In genomic region chr2:39602256-39602655, GRCm38 (mm10) we compare ENCODE assay signal across 18 mouse cellular contexts.
DNase-seq lines count a peak whose midpoint lies in the region; ATAC-seq and TF ChIP-seq lines count a peak whose summit lies in the region.
"Had no signal": no experiment of that assay in that cellular context is flagged by ENCODE, and none has a peak within 500 bp of the region (broad histone marks: within the 10 kb centered on the region; RNA-seq: fewer than 3 reads in every experiment).

No protein-coding gene starts in this region.

- no peaks in the 10 kb centered on the region for H3K4me1 ChIP-seq in hindbrain, postnatal 0 days (ENCODE audit: insufficient read depth, low read length)
- H3K4me1 ChIP-seq in hindbrain, embryonic 14.5 days (replicated peaks; ENCODE audit: control insufficient read depth, insufficient read depth, low read length), result no peaks in the 10 kb centered on the region
- H3K4me1 ChIP-seq in midbrain, postnatal 0 days (ENCODE audit: insufficient read depth, low read length), result no peaks in the 10 kb centered on the region
- no peaks in the 10 kb centered on the region for H3K4me1 ChIP-seq in midbrain, embryonic 14.5 days (ENCODE audit: control insufficient read depth, insufficient read depth, low read length)
- H3K4me1 ChIP-seq: embryonic facial prominence, embryonic 10.5 days; embryonic facial prominence, embryonic 12.5 days; forebrain, embryonic 13.5 days; forebrain, embryonic 15.5 days had no signal

- peak; percentile 55 to 56 for DNase-seq in cerebellum, postnatal 14 days
- no peak for DNase-seq in cerebellum, adult 11 months
- DNase-seq in hindbrain, postnatal 0 days (ENCODE audit: low spot score), result peak; percentile 21
- DNase-seq in hindbrain, embryonic 14.5 days (ENCODE audit: low spot score), result no peak
- peak; percentile 28 for DNase-seq in midbrain, postnatal 0 days (ENCODE audit: low spot score)
- no peak for DNase-seq in midbrain, embryonic 14.5 days
- no peak for DNase-seq in kidney, postnatal 4 days
- DNase-seq: adrenal gland, adult 2 months; adrenal gland, postnatal 10 days; adrenal gland, postnatal 25 days; cerebellum, adult 18-20 months; cerebellum, adult 9-10 months; cerebellum, postnatal 25 days; forebrain, postnatal 0 days had no signal

- no peaks in the 10 kb centered on the region for H3K27me3 ChIP-seq in hindbrain, postnatal 0 days (ENCODE audit: insufficient read depth, low read length)
- H3K27me3 ChIP-seq in hindbrain, embryonic 14.5 days (ENCODE audit: control insufficient read depth, insufficient read depth, low read length), result no peaks in the 10 kb centered on the region
- no peaks in the 10 kb centered on the region for H3K27me3 ChIP-seq in midbrain, postnatal 0 days (ENCODE audit: insufficient read depth, low read length)
- H3K27me3 ChIP-seq in midbrain, embryonic 14.5 days (ENCODE audit: control insufficient read depth, insufficient read depth, low read length), result no peaks in the 10 kb centered on the region
- H3K27me3 ChIP-seq: embryonic facial prominence, embryonic 12.5 days; forebrain, embryonic 13.5 days; forebrain, embryonic 15.5 days had no signal

- no peak for ATAC-seq in hindbrain, postnatal 0 days
- ATAC-seq in hindbrain, embryonic 14.5 days (ENCODE audit: low FRiP score), result no peak
- ATAC-seq in midbrain, postnatal 0 days (ENCODE audit: low FRiP score), result no peak
- ATAC-seq in midbrain, embryonic 14.5 days (ENCODE audit: low FRiP score, low TSS enrichment), result no peak
- ATAC-seq: forebrain, embryonic 13.5 days; forebrain, embryonic 15.5 days; forebrain, postnatal 0 days had no signal

- no peak overlapping the region for H3K4me2 ChIP-seq in hindbrain, postnatal 0 days (ENCODE audit: low read depth, low read length)
- H3K4me2 ChIP-seq in hindbrain, embryonic 14.5 days (replicated peaks), result no peak overlapping the region
- no peak overlapping the region for H3K4me2 ChIP-seq in midbrain, postnatal 0 days (ENCODE audit: low read depth, low read length, poor library complexity, severe bottlenecking)
- H3K4me2 ChIP-seq in midbrain, embryonic 14.5 days (ENCODE audit: low read length), result no peak overlapping the region
- H3K4me2 ChIP-seq: embryonic facial prominence, embryonic 12.5 days; forebrain, embryonic 13.5 days; forebrain, embryonic 15.5 days had no signal

- H3K27ac ChIP-seq in hindbrain, postnatal 0 days, result no peak overlapping the region
- no peak overlapping the region for H3K27ac ChIP-seq in hindbrain, embryonic 14.5 days
- H3K27ac ChIP-seq in midbrain, postnatal 0 days (ENCODE audit: low read depth, low read length), result no peak overlapping the region
- H3K27ac ChIP-seq in midbrain, embryonic 14.5 days (replicated peaks; ENCODE audit: low read depth, low read length), result no peak overlapping the region
- H3K27ac ChIP-seq: embryonic facial prominence, embryonic 10.5 days; embryonic facial prominence, embryonic 12.5 days; forebrain, embryonic 13.5 days; forebrain, embryonic 15.5 days had no signal

- H3K9me3 ChIP-seq in hindbrain, postnatal 0 days (ENCODE audit: low read length), result no peaks in the 10 kb centered on the region
- no peaks in the 10 kb centered on the region for H3K9me3 ChIP-seq in hindbrain, embryonic 14.5 days (ENCODE audit: control insufficient read depth, low read length)
- H3K9me3 ChIP-seq in midbrain, postnatal 0 days (ENCODE audit: low read length), result no peaks in the 10 kb centered on the region
- no peaks in the 10 kb centered on the region for H3K9me3 ChIP-seq in midbrain, embryonic 14.5 days (ENCODE audit: control insufficient read depth, low read length)
- H3K9me3 ChIP-seq: embryonic facial prominence, embryonic 10.5 days; embryonic facial prominence, embryonic 12.5 days; forebrain, embryonic 13.5 days; forebrain, embryonic 15.5 days had no signal

- H3K4me3 ChIP-seq in hindbrain, postnatal 0 days (ENCODE audit: low read length), result no peak overlapping the region
- no peak overlapping the region for H3K4me3 ChIP-seq in hindbrain, embryonic 14.5 days (replicated peaks; ENCODE audit: low read length)
- no peak overlapping the region for H3K4me3 ChIP-seq in midbrain, postnatal 0 days (ENCODE audit: low read depth, low read length)
- H3K4me3 ChIP-seq in midbrain, embryonic 14.5 days (replicated peaks; ENCODE audit: low read depth, low read length), result no peak overlapping the region
- H3K4me3 ChIP-seq: embryonic facial prominence, embryonic 10.5 days; embryonic facial prominence, embryonic 12.5 days; forebrain, embryonic 13.5 days; forebrain, embryonic 15.5 days had no signal

- H3K36me3 ChIP-seq in hindbrain, postnatal 0 days (ENCODE audit: insufficient read depth, low read length), result no peaks in the 10 kb centered on the region
- no peaks in the 10 kb centered on the region for H3K36me3 ChIP-seq in hindbrain, embryonic 14.5 days (replicated peaks; ENCODE audit: control insufficient read depth, insufficient read depth)
- H3K36me3 ChIP-seq in midbrain, postnatal 0 days (ENCODE audit: insufficient read depth, low read length), result no peaks in the 10 kb centered on the region
- no peaks in the 10 kb centered on the region for H3K36me3 ChIP-seq in midbrain, embryonic 14.5 days (ENCODE audit: control insufficient read depth, insufficient read depth, low read length)
- H3K36me3 ChIP-seq: embryonic facial prominence, embryonic 10.5 days; embryonic facial prominence, embryonic 12.5 days; forebrain, embryonic 15.5 days had no signal

- no peak overlapping the region for H3K9ac ChIP-seq in hindbrain, postnatal 0 days (replicated peaks; ENCODE audit: low read length)
- no peak overlapping the region for H3K9ac ChIP-seq in hindbrain, embryonic 14.5 days
- H3K9ac ChIP-seq in midbrain, postnatal 0 days (replicated peaks; ENCODE audit: low read length, poor library complexity, severe bottlenecking), result no peak overlapping the region
- no peak overlapping the region for H3K9ac ChIP-seq in midbrain, embryonic 14.5 days (replicated peaks; ENCODE audit: low read length)
- H3K9ac ChIP-seq: embryonic facial prominence, embryonic 12.5 days; forebrain, embryonic 13.5 days; forebrain, embryonic 15.5 days; forebrain, postnatal 0 days had no signal

- no peak for TF ChIP-seq CTCF in hindbrain, postnatal 0 days (IDR thresholded peaks at IDR 0.05; ENCODE audit: low read depth)
- no peak for TF ChIP-seq CTCF in midbrain, postnatal 0 days (IDR thresholded peaks at IDR 0.05)

Comparison
In these comparisons a context has a peak if more than half of its experiments do, and no peak if none do; other contexts are left out.
1. DNase-seq: peak in cerebellum, postnatal 14 days (2 of 2), hindbrain, postnatal 0 days (single experiment) and midbrain, postnatal 0 days (single experiment); none in cerebellum, adult 11 months (single experiment), hindbrain, embryonic 14.5 days (single experiment), midbrain, embryonic 14.5 days (single experiment) and kidney, postnatal 4 days (0 of 2).